Mouse (Mus musculus): ENCODE results near the gene Rangap1. TPM values are rescaled to one million over a fixed set of nuclear protein-coding genes. Genes with fewer than 3 reads are reported as not detected.
A peak's percentile ranks its signal among the peaks of the same experiment; 100 is the strongest.

Gene Rangap1
- total RNA-seq, 2 experiments from 2014 or later = 32.0 to 79.1 TPM

- ATAC-seq (ENCODE audit: poor library complexity, severe bottlenecking) = peak; percentile 24; the same call in 1 of the 2 replicates
These were observed 46.8 kb downstream of the Rangap1 start for GRCm38 (mm10) chr15:81698532-81698931.

- no peak for ATAC-seq (ENCODE audit: poor library complexity, severe bottlenecking)
These were observed 47.5 kb downstream of the Rangap1 start for GRCm38 (mm10) chr15:81697847-81698246.

GRCm38 (mm10) chr15:81697175-81697574 lies 48.2 kb downstream of the Rangap1 start, which contains the start of gene Chadl:
Chadl (minus strand) TSS chr15:81697287.
- no peak for ATAC-seq (ENCODE audit: poor library complexity, severe bottlenecking)

GRCm38 (mm10) chr15:81694891-81695290 lies 50.4 kb downstream of the Rangap1 start:
- no peak for ATAC-seq (ENCODE audit: poor library complexity, severe bottlenecking)

GRCm38 (mm10) chr15:81693967-81694881 lies 51.1 kb downstream of the Rangap1 start:
- ATAC-seq (ENCODE audit: poor library complexity, severe bottlenecking) = peak; percentile 96

- no peak for ATAC-seq (ENCODE audit: poor library complexity, severe bottlenecking)
These were observed 51.9 kb downstream of the Rangap1 start for GRCm38 (mm10) chr15:81693366-81693966.

GRCm38 (mm10) chr15:81680301-81680805 lies 65.0 kb downstream of the Rangap1 start:
- ATAC-seq (ENCODE audit: poor library complexity, severe bottlenecking) = no peak

- no peak for ATAC-seq (ENCODE audit: poor library complexity, severe bottlenecking)
These were observed 68.7 kb downstream of the Rangap1 start for GRCm38 (mm10) chr15:81676637-81677036.

- no peak for ATAC-seq (ENCODE audit: poor library complexity, severe bottlenecking)
These were observed 75.1 kb downstream of the Rangap1 start for GRCm38 (mm10) chr15:81670231-81670640.

GRCm38 (mm10) chr15:81666957-81667356 lies 78.4 kb downstream of the Rangap1 start:
- ATAC-seq (ENCODE audit: poor library complexity, severe bottlenecking) = no peak

- peak; percentile 100 for ATAC-seq (ENCODE audit: poor library complexity, severe bottlenecking)
These were observed 81.4 kb downstream of the Rangap1 start, which contains the start of gene L3mbtl2 for GRCm38 (mm10) chr15:81663697-81664561. L3mbtl2 (plus strand) TSS chr15:81663889.

- no peak for ATAC-seq (ENCODE audit: poor library complexity, severe bottlenecking)
These were observed 82.0 kb downstream of the Rangap1 start for GRCm38 (mm10) chr15:81663281-81663680.

- no peak for ATAC-seq (ENCODE audit: poor library complexity, severe bottlenecking)
These were observed 83.6 kb downstream of the Rangap1 start for GRCm38 (mm10) chr15:81661701-81662100.

Other genes starting within 250 kb of the Rangap1 start
- gene Ep300, start 160.2 kb downstream of the Rangap1 start, total RNA-seq (2015) = 218 and 236 TPM in 2 replicates
- 46.5 and 76.5 TPM in 2 replicates for gene Ep300, start 160.2 kb downstream of the Rangap1 start, total RNA-seq (2017)
- gene L3mbtl2, start 81.6 kb downstream of the Rangap1 start, total RNA-seq (2015) = 8.7 and 10.9 TPM in 2 replicates
- 13.5 and 14.2 TPM in 2 replicates for gene L3mbtl2, start 81.6 kb downstream of the Rangap1 start, total RNA-seq (2017)
- gene Chadl, start 48.2 kb downstream of the Rangap1 start, total RNA-seq (2015) = 0.13 TPM in 1 of 2 replicates, not detected in the other
- gene Chadl, start 48.2 kb downstream of the Rangap1 start, total RNA-seq (2017) = not detected in 2 replicates
- gene Zc3h7b, start 473 bp downstream of the Rangap1 start, total RNA-seq (2015) = 5.8 and 6.2 TPM in 2 replicates
- 5.5 and 7.0 TPM in 2 replicates for gene Zc3h7b, start 473 bp downstream of the Rangap1 start, total RNA-seq (2017)
- gene Tef, start 56.9 kb upstream of the Rangap1 start, total RNA-seq (2015) = 3.1 and 3.3 TPM in 2 replicates
- 6.5 and 8.6 TPM in 2 replicates for gene Tef, start 56.9 kb upstream of the Rangap1 start, total RNA-seq (2017)
- gene Tob2, start 113.3 kb upstream of the Rangap1 start, total RNA-seq (2015) = 36.1 and 38.2 TPM in 2 replicates
- gene Tob2, start 113.3 kb upstream of the Rangap1 start, total RNA-seq (2017) = 20.3 and 23.8 TPM in 2 replicates
- gene Phf5a, start 126.4 kb upstream of the Rangap1 start, total RNA-seq (2015) = 65.3 and 85.6 TPM in 2 replicates
- 30.1 and 34.0 TPM in 2 replicates for gene Phf5a, start 126.4 kb upstream of the Rangap1 start, total RNA-seq (2017)
- gene Aco2, start 126.8 kb upstream of the Rangap1 start, total RNA-seq (2015) = 47.0 and 58.7 TPM in 2 replicates
- 82.3 and 89.4 TPM in 2 replicates for gene Aco2, start 126.8 kb upstream of the Rangap1 start, total RNA-seq (2017)
- gene Polr3h, start 180.7 kb upstream of the Rangap1 start, total RNA-seq (2015) = 2.7 and 3.9 TPM in 2 replicates
- gene Polr3h, start 180.7 kb upstream of the Rangap1 start, total RNA-seq (2017) = 5.5 and 7.8 TPM in 2 replicates
- not detected in 2 replicates for gene Csdc2, start 191.2 kb upstream of the Rangap1 start, total RNA-seq (2015)
- gene Csdc2, start 191.2 kb upstream of the Rangap1 start, total RNA-seq (2017) = not detected in 2 replicates
- gene Pmm1, start 215.4 kb upstream of the Rangap1 start, total RNA-seq (2015) = 10.4 and 10.5 TPM in 2 replicates
- 5.6 and 5.7 TPM in 2 replicates for gene Pmm1, start 215.4 kb upstream of the Rangap1 start, total RNA-seq (2017)
- not detected in 2 replicates for gene 1700029P11Rik, start 235.0 kb upstream of the Rangap1 start, total RNA-seq (2015)
- gene 1700029P11Rik, start 235.0 kb upstream of the Rangap1 start, total RNA-seq (2017) = not detected in 2 replicates
- 28.8 and 36.2 TPM in 2 replicates for gene Xrcc6, start 242.3 kb upstream of the Rangap1 start, total RNA-seq (2015)
- 82.5 and 83.2 TPM in 2 replicates for gene Xrcc6, start 242.3 kb upstream of the Rangap1 start, total RNA-seq (2017)